Mouse (Mus musculus) layer of hippocampus, adult 2 months (tissue): ENCODE measurements around the gene Postn. TPM values are rescaled to one million over a fixed set of nuclear protein-coding genes. Genes with fewer than 3 reads are reported as not detected.

Experiments
- DNase-seq, 2 experiments: peaks; one replicate each; pipeline ENCODE4 v3.0.0; 2022; ENCODE audit warnings: low spot score in 2 of 2
- H3K27ac ChIP-seq: fragments of 200-600 bp; 2 replicates; pipeline ENCODE4 v1.8.1; 2022
- H3K4me3 ChIP-seq: fragments of 200-600 bp; 2 replicates; pipeline ENCODE4 v1.8.1; 2022; ENCODE audit warnings: mild to moderate bottlenecking
- CTCF ChIP-seq: fragments of 200-600 bp; conservative IDR thresholded peaks from 2 replicates; pipeline ENCODE4 v1.8.1; 2022; ENCODE audit warnings: antibody characterized with exemption, mild to moderate bottlenecking, moderate library complexity
- total RNA-seq, 2 experiments: library from RNA; stranded (reverse); gene quantifications; 2 replicates each; pipeline ENCODE4 v1.2.3; 2021

Gene Postn
- total RNA-seq, 2 experiments from 2014 or later = 1.1 to 2.2 TPM

DNA sequence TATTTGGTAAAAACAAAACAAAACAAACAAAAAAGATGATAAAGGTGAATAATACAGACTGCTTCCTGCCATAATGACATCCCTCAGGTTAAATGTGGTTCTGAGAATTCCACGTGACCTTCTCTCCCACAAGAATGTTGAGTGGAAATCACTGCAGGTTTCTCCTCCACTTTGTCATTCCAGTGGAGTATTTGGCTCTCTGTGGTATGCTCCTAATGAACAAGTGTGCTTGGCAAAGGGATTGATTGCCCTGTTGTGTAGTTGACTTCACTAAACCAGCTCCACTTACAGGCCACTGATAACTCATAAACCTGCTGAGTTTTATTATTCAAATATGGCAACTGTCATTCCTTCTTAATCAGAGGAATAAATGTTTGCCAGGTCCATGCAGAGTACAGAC lies 39.7 kb downstream of the Postn start:
- Histone ChIP-seq H3K4me3 (no peak overlapping the region), H3K27ac (no peak overlapping the region)
- no peak for TF ChIP-seq CTCF
- DNase-seq = no peak

DNA sequence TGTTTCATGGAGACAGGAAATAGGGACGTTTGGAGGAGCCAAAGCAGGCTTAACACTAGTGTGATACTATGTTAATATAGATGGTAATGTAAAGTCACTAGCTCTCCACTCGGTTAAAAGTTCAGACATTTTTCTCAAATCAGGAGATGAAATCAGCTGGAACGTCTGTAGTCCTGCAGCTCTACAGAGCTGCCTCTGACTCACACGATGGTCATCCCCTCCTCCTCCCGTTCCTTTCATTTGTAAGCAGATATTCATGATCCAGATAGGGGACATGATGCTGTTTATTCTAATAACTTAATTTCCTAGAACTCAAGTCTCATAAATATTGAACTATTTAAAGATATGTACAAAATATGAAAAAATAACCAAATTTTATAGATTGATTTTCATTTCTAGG lies 40.8 kb downstream of the Postn start:
- TF ChIP-seq CTCF = no peak
- H3K27ac ChIP-seq = no peak overlapping the region
- no peak for DNase-seq

DNA sequence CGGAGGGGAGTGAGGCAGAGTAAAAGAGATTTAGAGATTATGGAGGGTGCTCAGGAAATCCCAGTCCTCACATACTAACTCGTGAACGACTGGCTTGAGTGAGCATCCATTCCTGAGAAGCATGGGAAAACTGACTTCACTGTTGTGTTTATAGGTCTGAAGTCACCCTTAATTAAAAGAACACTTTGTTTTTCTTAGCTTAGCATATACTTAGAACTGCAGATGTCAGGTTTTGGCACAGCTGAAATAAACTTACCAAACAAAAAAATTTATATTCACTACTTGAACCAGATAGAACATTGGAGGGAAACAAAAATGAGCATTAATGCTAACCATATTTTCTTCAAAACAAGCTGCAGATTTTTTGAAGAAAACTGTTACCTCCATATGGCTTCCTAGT lies 42.9 kb downstream of the Postn start:
- TF ChIP-seq CTCF = no peak

More for the DNA sequence above, 40.8 kb downstream of the Postn start:
- H3K4me3 ChIP-seq = no peak overlapping the region

DNA sequence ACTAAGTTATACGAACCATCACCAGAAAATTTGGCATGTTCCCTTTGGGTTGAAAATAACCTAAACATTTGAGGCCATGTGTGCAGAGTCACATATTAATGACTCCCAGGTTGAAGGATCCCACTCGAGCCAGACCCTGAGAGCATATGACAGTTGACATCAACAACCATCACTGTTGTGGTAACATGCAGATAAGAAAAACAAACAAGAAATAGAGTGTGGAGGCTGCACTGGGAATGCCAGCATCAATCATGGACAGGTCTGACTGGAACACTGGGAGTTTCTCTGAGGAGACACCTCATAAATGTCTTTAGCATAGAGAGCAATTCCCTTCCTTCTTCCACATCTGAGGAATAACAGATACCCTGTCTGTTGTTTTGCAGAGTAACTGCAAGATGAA lies 45.7 kb downstream of the Postn start:
- no peak for DNase-seq
- no peak for TF ChIP-seq CTCF
- Histone ChIP-seq H3K27ac (no peak overlapping the region), H3K4me3 (no peak overlapping the region)

More for the DNA sequence above, 42.9 kb downstream of the Postn start:
- Histone ChIP-seq H3K4me3 (no peak overlapping the region), H3K27ac (no peak overlapping the region)
- no peak for DNase-seq

DNA sequence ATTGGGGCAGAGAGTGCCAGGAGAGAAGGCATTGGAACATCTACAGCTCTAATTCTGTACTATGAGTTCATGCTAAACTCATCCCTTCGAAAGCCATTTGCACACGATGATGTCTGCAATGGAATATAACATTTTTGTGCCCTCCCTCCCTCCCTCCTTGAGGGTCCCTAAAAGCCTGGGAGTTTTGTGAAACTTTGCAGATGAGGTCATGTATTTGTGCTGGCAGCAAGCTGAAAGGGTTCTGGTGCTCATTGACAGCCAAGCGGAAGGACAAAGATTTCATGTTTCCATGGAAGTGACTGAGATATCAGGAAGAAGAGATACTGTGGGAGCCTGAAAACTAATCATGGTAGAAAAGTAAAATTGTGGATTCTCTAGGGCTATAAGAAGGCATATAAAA lies 50.1 kb downstream of the Postn start:
- TF ChIP-seq CTCF = no peak
- Histone ChIP-seq H3K4me3 (no peak overlapping the region), H3K27ac (no peak overlapping the region)
- no peak for DNase-seq

DNA sequence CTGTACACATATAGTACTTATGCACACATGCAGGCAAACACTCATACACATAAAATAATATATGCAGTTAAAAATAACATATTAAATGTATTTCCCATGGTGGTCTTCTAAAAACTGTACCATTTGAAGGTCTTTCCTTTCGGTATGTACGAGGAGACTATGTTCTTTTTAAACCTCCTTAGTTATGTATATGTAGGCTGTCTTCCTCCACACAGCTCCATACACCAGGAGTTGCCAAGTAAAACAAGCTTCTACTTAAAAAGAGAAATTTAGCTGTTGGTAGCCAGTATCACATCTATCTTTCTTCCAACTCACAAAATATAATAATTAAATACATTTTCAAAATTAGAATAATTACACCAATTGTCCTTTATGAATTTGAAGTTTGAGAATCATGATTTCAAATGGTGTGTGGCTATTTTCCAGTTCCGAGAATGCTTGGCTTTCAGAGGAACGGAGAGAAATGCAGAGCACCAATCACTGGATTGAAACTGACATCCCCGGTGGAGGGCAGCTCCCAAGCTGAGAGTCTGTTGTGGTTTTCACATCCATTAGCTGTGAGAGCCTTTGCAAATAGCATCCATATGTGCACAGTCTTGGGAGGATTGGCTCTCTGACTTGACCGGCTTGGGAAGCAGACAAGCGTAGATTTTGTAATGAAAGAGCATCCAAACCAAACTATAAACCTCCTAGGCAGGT lies 52.1 kb downstream of the Postn start:
- no peak overlapping the region for H3K4me3 ChIP-seq
- H3K27ac ChIP-seq = no peak overlapping the region
- no peak for DNase-seq
- TF ChIP-seq CTCF = no peak

DNA sequence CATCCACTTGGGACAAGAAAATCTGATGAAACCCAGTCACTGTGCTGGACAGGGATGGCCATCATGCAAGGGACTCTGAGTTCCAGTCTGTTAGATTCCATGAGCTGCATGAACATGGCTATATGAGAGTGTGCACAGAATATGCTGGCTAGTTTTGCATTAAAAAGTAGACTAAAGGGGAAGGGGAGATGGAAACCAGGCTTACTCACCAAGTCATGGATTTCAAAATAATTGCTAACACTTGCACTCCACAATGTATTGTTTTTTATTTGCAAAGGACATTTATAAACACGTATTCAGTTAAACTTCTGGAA lies 52.6 kb downstream of the Postn start:
- DNase-seq = no peak
- TF ChIP-seq CTCF = no peak
- no peak overlapping the region for H3K4me3 ChIP-seq
- H3K27ac ChIP-seq = no peak overlapping the region

DNA sequence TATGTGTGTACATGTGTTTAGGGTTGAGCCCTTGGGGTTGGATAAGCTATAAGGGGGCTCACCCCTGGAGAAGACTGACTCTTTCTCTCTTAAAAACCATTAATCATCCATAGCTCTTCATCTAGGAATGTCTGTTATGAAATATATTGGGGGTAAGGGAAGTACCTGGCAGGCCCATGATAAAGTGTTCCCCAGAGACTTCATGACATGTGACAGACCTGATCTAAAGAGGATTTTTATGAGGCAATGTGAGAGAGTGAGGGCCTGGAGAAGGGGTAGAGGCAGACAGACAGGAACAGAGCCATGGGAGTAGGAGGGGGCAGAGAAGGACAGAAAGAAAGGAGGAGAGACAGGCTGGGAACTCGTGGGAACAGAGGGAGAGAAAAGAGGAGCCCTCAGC lies 53.5 kb downstream of the Postn start:
- no peak overlapping the region for H3K4me3 ChIP-seq
- no peak overlapping the region for H3K27ac ChIP-seq
- no peak for DNase-seq
- no peak for TF ChIP-seq CTCF

DNA sequence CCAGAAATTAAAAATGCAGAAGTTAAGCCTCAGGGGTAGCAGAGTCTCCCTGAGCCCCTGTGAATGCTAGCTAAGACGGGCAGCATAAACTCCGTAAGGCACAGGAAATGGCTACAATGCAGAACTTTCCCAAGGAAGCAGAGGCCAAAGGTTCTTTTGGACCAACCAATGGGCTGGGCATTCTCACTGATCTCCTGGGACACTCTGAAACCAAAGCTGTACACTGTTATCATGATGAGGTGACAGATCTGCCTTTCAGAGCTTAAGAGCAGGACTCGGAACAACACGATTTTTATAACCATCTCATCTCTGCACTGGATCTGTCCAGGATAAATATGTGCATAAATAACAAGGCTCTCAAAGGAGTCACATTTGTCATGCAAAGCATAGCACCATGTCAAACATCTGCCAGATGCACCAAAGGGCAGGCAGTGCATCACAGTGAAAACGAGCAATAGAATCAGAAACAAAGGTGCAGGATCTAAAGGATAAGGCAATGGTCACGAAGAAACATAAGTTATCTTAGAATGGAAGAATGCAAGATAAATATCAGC lies 57.0 kb downstream of the Postn start:
- DNase-seq = no peak
- H3K27ac ChIP-seq = no peak overlapping the region
- TF ChIP-seq CTCF = no peak
- H3K4me3 ChIP-seq = no peak overlapping the region

DNA sequence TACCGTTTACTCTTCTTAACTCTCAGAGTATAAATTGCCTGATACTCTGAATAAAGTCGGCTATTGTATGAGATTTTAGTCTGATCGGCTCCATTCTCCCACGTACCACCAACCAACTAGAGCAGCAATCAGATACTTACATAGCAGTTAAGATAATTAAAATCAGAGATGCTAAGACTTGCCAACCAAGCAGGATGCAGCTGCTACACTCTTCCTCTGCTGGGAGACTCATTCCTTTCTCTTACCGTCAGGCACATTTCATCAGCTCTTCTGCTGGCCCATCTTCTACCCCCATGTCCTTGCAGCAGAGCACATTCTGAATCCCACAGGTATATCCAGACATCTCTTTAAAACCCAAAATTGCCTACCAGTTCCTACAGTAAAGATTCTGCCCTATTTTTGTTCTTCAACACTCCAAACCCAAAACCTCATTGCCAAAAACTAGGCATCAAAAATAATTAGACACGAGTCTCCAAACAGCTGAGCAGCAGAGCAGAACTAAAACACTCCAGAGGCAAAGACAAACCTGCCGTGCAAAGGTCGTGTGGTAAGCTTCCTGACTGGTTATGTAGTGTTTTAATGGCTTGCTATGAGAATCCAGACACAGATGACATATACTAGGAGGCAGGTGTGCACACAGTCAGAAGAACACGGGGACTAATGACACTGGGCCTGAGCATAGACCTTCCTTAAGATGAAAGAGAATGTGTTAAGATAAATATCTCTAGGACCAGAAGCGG lies 59.5 kb downstream of the Postn start:
- DNase-seq = no peak
- Histone ChIP-seq H3K4me3 (no peak overlapping the region), H3K27ac (no peak overlapping the region)
- TF ChIP-seq CTCF = no peak

DNA sequence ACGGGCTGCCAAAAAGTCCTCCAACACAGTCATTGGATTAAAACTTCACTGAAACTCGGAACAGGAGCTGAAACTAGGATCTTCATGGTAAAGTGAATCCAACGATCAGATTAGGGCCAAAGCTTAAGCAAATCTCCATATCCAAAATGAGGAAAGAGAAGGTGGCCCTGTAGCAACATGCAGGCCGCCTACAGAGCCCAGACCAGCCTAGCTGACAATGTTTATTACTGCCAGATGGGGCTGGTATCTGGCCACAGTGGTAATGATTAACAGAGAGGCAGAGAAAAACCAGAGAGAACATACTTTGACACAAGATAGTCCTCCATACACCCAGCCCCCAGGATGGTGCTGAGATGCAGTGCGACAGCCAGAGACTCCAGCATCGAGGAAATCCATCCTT lies 60.1 kb downstream of the Postn start:
- TF ChIP-seq CTCF = no peak
- no peak for DNase-seq
- Histone ChIP-seq H3K4me3 (no peak overlapping the region), H3K27ac (no peak overlapping the region)

DNA sequence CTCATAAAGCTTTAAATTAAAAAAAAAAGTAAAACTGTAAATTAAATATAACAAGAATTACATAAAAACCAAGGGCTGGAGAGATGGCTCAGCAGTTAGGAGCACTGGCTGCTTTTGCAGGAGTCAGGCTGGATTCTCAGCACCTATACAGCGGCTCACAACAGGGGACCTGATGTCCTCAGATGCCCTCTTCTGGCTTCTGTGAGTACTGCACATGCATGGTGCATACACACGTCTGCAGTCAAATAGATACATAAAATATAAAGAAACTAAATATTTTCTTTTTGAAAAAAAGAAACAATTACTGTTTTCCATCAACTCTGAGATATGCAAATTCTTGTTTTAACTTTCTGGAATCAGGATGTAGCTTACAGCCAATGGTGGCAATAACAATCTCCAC lies 60.8 kb downstream of the Postn start:
- Histone ChIP-seq H3K27ac (no peak overlapping the region), H3K4me3 (no peak overlapping the region)
- TF ChIP-seq CTCF = peak; percentile 38
- DNase-seq = no peak

DNA sequence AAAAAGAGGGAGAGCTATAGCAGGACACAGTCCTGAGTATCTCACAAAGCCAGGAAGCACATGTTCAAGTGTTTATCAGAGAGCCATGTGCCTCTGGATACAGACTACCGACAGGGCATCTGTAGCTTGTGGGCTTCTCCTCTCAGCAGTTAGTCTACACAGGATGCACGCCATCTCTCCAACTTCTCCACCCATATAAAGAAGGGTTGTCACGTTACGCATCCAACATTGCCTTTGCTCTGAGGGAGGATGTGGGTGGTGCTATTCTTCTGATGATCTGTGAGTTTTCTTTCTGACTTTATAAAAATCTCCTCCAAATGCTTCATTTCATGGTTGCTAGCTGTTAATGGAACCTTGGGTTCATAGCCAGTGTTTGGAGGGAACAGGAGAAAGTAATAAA lies 63.2 kb downstream of the Postn start:
- Histone ChIP-seq H3K4me3 (no peak overlapping the region), H3K27ac (no peak overlapping the region)
- TF ChIP-seq CTCF = no peak
- no peak for DNase-seq

DNA sequence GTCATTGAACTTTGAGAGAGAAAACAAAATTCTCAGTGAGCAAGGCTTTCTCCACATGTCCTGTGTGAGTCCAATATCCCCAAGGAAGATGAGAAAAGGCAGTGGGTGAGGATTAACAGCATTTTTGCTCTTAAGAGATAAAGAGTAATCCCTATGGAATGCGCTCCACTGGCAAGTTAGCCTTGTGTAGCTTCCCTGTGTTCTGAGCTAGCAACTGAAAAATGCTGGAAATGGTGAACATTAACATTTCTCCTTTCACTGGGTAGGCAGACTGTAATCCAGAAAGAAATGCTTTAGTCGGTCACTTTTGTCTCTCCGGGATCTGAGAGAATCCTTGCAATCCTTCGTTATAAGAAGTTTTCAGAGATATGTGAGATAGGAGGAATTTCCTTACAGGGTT lies 70.8 kb downstream of the Postn start:
- DNase-seq = no peak
- TF ChIP-seq CTCF = no peak
- no peak overlapping the region for H3K27ac ChIP-seq
- no peak overlapping the region for H3K4me3 ChIP-seq
